Mouse (Mus musculus) hindlimb bud, embryonic 11.5 days (tissue): Measurements from ENCODE around the gene Scgb2b20.
"Not testable (repeated sequence)": the region's sequence is repeated elsewhere in the genome, so short reads cannot be mapped to it uniquely, and the experiment has no call there.

ENCODE experiments used
- DNase-seq: peaks from one replicate; pipeline ENCODE4 v3.0.0-alpha.2; 2012; ENCODE audit warnings: low read depth, low spot score; ENCODE audit errors: extremely low spot score

The Scgb2b20 gene

GRCm38 (mm10) chr7:33366222-33366621, at the start of gene Scgb2b20:
Scgb2b20 (minus strand) TSS chr7:33366322.
- DNase-seq, result not testable (repeated sequence)

GRCm38 (mm10) chr7:33409681-33410080, 43.6 kb upstream of the Scgb2b20 start:
- DNase-seq, result not testable (repeated sequence)

GRCm38 (mm10) chr7:33401650-33402049, 35.5 kb upstream of the Scgb2b20 start:
- DNase-seq, result no peak

- DNase-seq, result not testable (repeated sequence)
Measured at GRCm38 (mm10) chr7:33399749-33400148, 33.6 kb upstream of the Scgb2b20 start.

GRCm38 (mm10) chr7:33372934-33373333, 6.8 kb upstream of the Scgb2b20 start, which contains the start of gene Scgb1b20:
Scgb1b20 (plus strand) TSS chr7:33373234.
- not testable (repeated sequence) for DNase-seq
